Mouse (Mus musculus) colon, adult 2 months (tissue): Measurements from ENCODE around the gene Ice1. TPM values are rescaled to one million over a fixed set of nuclear protein-coding genes. Genes with fewer than 3 reads are reported as not detected.

ENCODE experiments used
- polyA plus RNA-seq: library from polyadenylated mRNA; depleted of rRNA; stranded (reverse); fragments of >200 nt; gene quantifications from 2 replicates; pipeline ENCODE4 v1.2.3, GENCODE M21; 2012; rRNA removed

Ice1 gene
- 12.2 and 12.8 TPM in 2 replicates for polyA plus RNA-seq

GRCm38 (mm10) chr13:70637282-70637661, at the start of gene Ice1:
Ice1 (minus strand) TSS chr13:70637634.

Other genes with a start within 250 kb of the Ice1 start
- 0.27 and 0.37 TPM in 2 replicates for gene Adamts16, start 204.2 kb upstream of the Ice1 start, polyA plus RNA-seq